Mouse (Mus musculus): ENCODE results near the gene Tnfsf8.

Tnfsf8 gene

GRCm38 (mm10) chr4:63840457-63840856 is 20.7 kb downstream of the Tnfsf8 start:
- peak; percentile 28 to 52 for DNase-seq

DNA sequence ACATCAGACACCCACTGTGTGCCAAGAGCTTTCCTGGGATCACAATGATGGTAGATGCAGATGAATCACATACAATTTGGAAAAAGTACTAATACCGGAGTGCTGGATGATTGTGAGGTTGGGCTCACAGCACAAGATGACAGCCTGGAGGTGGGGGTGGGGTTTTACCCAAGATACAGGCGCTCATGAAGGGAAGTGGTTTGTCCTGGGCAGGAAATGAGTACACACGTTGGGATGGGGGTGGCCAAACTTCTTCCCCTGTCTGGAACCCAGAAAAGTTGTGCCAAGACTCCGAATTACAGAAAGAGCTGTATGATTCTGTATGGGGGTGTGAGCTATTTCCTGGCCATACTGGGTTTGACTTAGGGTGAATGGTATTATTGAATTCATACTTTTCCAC is 38.0 kb downstream of the Tnfsf8 start:
- no peak for DNase-seq

- no peak for DNase-seq
Observed at GRCm38 (mm10) chr4:63817505-63817904, 43.6 kb downstream of the Tnfsf8 start.

DNA sequence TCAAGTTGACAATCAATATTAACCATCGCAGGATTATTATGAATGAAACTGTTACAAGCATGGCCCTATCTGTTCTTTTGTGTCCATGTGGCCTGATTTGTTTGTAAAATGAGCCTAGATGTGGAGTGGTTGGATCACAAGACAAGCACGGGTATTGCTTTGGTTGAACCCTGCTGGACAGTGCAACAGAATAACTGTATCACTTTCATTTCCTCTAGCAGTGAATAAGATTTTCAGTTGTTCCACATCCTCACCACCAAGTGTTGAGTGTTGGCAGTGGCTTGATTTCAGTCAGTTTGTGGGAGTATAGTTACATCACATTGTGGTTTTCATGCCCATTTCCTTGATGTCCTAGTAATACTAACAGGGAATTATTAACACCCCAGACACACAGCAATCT is 45.5 kb downstream of the Tnfsf8 start:
- DNase-seq: no peak

DNA sequence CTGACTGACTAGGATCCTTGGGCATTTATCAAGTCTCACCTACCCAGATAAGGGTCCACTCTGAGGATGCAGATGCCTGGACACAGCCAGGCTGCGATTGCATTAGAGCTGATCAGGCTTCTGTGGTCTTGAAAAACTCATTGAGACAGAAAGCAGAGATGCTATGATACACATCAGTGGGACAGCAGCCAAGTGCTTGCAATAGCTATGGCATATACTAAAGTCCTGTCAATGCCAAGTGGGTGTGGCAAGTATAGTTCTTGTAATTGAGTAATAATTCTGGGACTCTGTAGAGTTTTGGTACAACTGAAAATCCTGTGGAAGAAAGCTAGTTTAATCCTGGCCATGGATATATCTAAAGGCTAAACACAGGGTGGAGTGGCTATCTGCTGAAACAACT is 63.1 kb downstream of the Tnfsf8 start:
- no peak for DNase-seq

- DNase-seq: no peak
Observed at GRCm38 (mm10) chr4:63796527-63796926, 64.6 kb downstream of the Tnfsf8 start.

GRCm38 (mm10) chr4:63792328-63792727 is 68.8 kb downstream of the Tnfsf8 start:
- DNase-seq: no peak

GRCm38 (mm10) chr4:63785466-63785865 is 75.7 kb downstream of the Tnfsf8 start:
- no peak for DNase-seq

GRCm38 (mm10) chr4:63783826-63784225 is 77.3 kb downstream of the Tnfsf8 start:
- no peak for DNase-seq

- DNase-seq: no peak
Observed at GRCm38 (mm10) chr4:63782970-63783613, 78.1 kb downstream of the Tnfsf8 start.

Data from lung, postnatal 4 days (tissue).